In genomic region chr16:24394211-24394991, GRCm38 (mm10) we compare ENCODE assay signal across 8 mouse cellular contexts. TPM values are rescaled to one million over a fixed set of nuclear protein-coding genes. Genes with fewer than 3 reads are reported as not detected.
DNase-seq lines count a peak whose midpoint lies in the region; ATAC-seq and TF ChIP-seq lines count a peak whose summit lies in the region.

No protein-coding gene starts in this region.

- H3K4me2 ChIP-seq in forebrain, postnatal 0 days (ENCODE audit: low read depth), result peak overlapping the region; percentile 82
- peak overlapping the region; percentile 93 for H3K4me2 ChIP-seq in hindbrain, embryonic 15.5 days
- H3K4me2 ChIP-seq in liver, embryonic 11.5 days, result peak overlapping the region; percentile 84

- no peaks in the 10 kb centered on the region for H3K9me3 ChIP-seq in E14TG2a.4 (ENCODE audit: low read length)
- H3K9me3 ChIP-seq in forebrain, postnatal 0 days (ENCODE audit: low read length), result no peaks in the 10 kb centered on the region
- H3K9me3 ChIP-seq in hindbrain, embryonic 15.5 days, result no peaks in the 10 kb centered on the region
- H3K9me3 ChIP-seq in liver, embryonic 11.5 days (ENCODE audit: control insufficient read depth, low read length), result no peaks in the 10 kb centered on the region

- TF ChIP-seq POLR2A in olfactory bulb, adult 2 months (IDR thresholded peaks at IDR 0.05; ENCODE audit: insufficient read depth, low read depth, low read length), result no peak

- H3K27ac ChIP-seq in forebrain, postnatal 0 days (ENCODE audit: low read depth, low read length), result peak overlapping the region; percentile 82; the same call in 1 of the 2 replicates
- H3K27ac ChIP-seq in hindbrain, embryonic 15.5 days (replicated peaks), result peak overlapping the region; percentile 88; the same call in 1 of the 2 replicates
- H3K27ac ChIP-seq in liver, embryonic 11.5 days (ENCODE audit: low read depth, low read length), result peak overlapping the region; percentile 94
- H3K27ac ChIP-seq in olfactory bulb, adult 2 months (ENCODE audit: insufficient read depth, low read depth, low read length), result no peak overlapping the region

- no peak for ATAC-seq in forebrain, postnatal 0 days
- ATAC-seq in hindbrain, embryonic 15.5 days (ENCODE audit: low FRiP score, low read depth), result no peak
- no peak for ATAC-seq in liver, embryonic 11.5 days (replicated peaks; ENCODE audit: low FRiP score)

- no peaks in the 10 kb centered on the region for H3K36me3 ChIP-seq in E14TG2a.4 (ENCODE audit: insufficient read depth, low read length)
- no peaks in the 10 kb centered on the region for H3K36me3 ChIP-seq in forebrain, postnatal 0 days (ENCODE audit: insufficient read depth)
- no peaks in the 10 kb centered on the region for H3K36me3 ChIP-seq in hindbrain, embryonic 15.5 days
- H3K36me3 ChIP-seq in liver, embryonic 11.5 days (ENCODE audit: control insufficient read depth, insufficient read depth, low read length), result no peaks in the 10 kb centered on the region

- peak overlapping the region; percentile 86 for H3K4me3 ChIP-seq in E14TG2a.4 (replicated peaks; ENCODE audit: low read length)
- peak overlapping the region; percentile 83 for H3K4me3 ChIP-seq in forebrain, postnatal 0 days (ENCODE audit: low read depth, low read length)
- peak overlapping the region; percentile 85 for H3K4me3 ChIP-seq in hindbrain, embryonic 15.5 days
- H3K4me3 ChIP-seq in liver, embryonic 11.5 days (ENCODE audit: low read depth, low read length), result peak overlapping the region; percentile 82
- H3K4me3 ChIP-seq in olfactory bulb, adult 2 months (ENCODE audit: insufficient read depth, low read depth, low read length), result peak overlapping the region; percentile 71

- WGBS in forebrain, postnatal 0 days, result 20% methylated on average over 18 of the region's 18 CpGs
- WGBS in hindbrain, embryonic 15.5 days, result 13% methylated on average over 18 of the region's 18 CpGs
- WGBS in liver, embryonic 11.5 days, result 14% methylated on average over 18 of the region's 18 CpGs
- 44% methylated on average over 18 of the region's 18 CpGs for WGBS in olfactory bulb, adult 2 months

- peaks cover 12% of the 10 kb centered on the region for H3K27me3 ChIP-seq in E14TG2a.4 (ENCODE audit: insufficient read depth, low read length)
- no peaks in the 10 kb centered on the region for H3K27me3 ChIP-seq in forebrain, postnatal 0 days (ENCODE audit: insufficient read depth, low read length)
- H3K27me3 ChIP-seq in hindbrain, embryonic 15.5 days, result no peaks in the 10 kb centered on the region
- H3K27me3 ChIP-seq in liver, embryonic 11.5 days (replicated peaks; ENCODE audit: control insufficient read depth, insufficient read depth, low read length), result peaks cover 10% of the 10 kb centered on the region; the same call in 1 of the 2 replicates

- DNase-seq in adrenal gland, adult 8-10 months, result peak; percentile 38
- DNase-seq in forebrain, postnatal 0 days, result peak; percentile 7
- DNase-seq in liver, embryonic 11.5 days (ENCODE audit: low spot score), result peak; percentile 48
- DNase-seq in left cerebral cortex, adult 11 months (ENCODE audit: low spot score), result no peak
- no peak for DNase-seq in urinary bladder, postnatal 4 days (ENCODE audit: low spot score in 2 of 2)

- peaks cover 60% of the 10 kb centered on the region for H3K4me1 ChIP-seq in E14TG2a.4 (replicated peaks; ENCODE audit: low read depth, low read length)
- no peaks in the 10 kb centered on the region for H3K4me1 ChIP-seq in forebrain, postnatal 0 days (ENCODE audit: insufficient read depth)
- H3K4me1 ChIP-seq in hindbrain, embryonic 15.5 days (replicated peaks), result peaks cover 22% of the 10 kb centered on the region
- peaks cover 10% of the 10 kb centered on the region; the same call in 1 of the 2 replicates for H3K4me1 ChIP-seq in liver, embryonic 11.5 days (replicated peaks; ENCODE audit: control insufficient read depth, insufficient read depth, low read length)
- H3K4me1 ChIP-seq in olfactory bulb, adult 2 months (ENCODE audit: control insufficient read depth, insufficient read depth, low read length), result peaks cover 16% of the 10 kb centered on the region; the same call in 1 of the 2 replicates

- no peak for TF ChIP-seq CTCF in E14TG2a.4 (conservative IDR thresholded peaks at IDR 0.05; ENCODE audit: low read length)
- no peak for TF ChIP-seq CTCF in forebrain, postnatal 0 days (IDR thresholded peaks at IDR 0.05; ENCODE audit: low read depth)
- TF ChIP-seq CTCF in olfactory bulb, adult 2 months (IDR thresholded peaks at IDR 0.05; ENCODE audit: insufficient read depth, low read depth, low read length), result no peak

- peak overlapping the region; percentile 75 for H3K9ac ChIP-seq in forebrain, postnatal 0 days
- peak overlapping the region; percentile 75 for H3K9ac ChIP-seq in hindbrain, embryonic 15.5 days
- H3K9ac ChIP-seq in liver, embryonic 11.5 days (ENCODE audit: low read depth, low read length), result peak overlapping the region; percentile 78

RNA-seq across cellular contexts. Expression of gene Lpp, which starts 1.1 kb away (rescaled TPM):
- total RNA-seq in adrenal gland, adult 8-10 months (2022), result 10 to 100 TPM; 54.0 to 80.8 (median 65.0) TPM
- 6.0 and 9.4 TPM in 2 replicates for total RNA-seq in forebrain, postnatal 0 days (2014; rRNA removed)
- polyA plus RNA-seq in forebrain, postnatal 0 days (2015; fragmentation: Nextera tagmentation; extraction: Ambion mirVana), result 2.6 and 6.2 TPM in 2 replicates
- polyA plus RNA-seq in hindbrain, embryonic 15.5 days (2015; fragmentation: Nextera tagmentation; extraction: Ambion mirVana), result 11.4 and 11.5 TPM in 2 replicates
- polyA plus RNA-seq in liver, embryonic 11.5 days (2014; fragmentation: Nextera tagmentation; extraction: Ambion mirVana), result 19.5 and 21.2 TPM in 2 replicates
- 29.5 TPM in 1 of 2 replicates, not detected in the other for polyA plus RNA-seq in olfactory bulb, adult 2 months (2012; ENCODE audit: insufficient read depth, insufficient read length, low replicate concordance, missing spikeins)

Comparison
In these comparisons a context has a peak if more than half of its experiments do, and no peak if none do; other contexts are left out.
1. DNase-seq: peak in adrenal gland, adult 8-10 months (single experiment), forebrain, postnatal 0 days (single experiment) and liver, embryonic 11.5 days (single experiment); none in left cerebral cortex, adult 11 months (single experiment) and urinary bladder, postnatal 4 days (0 of 2).
2. Peak in every context shown above with its lines, with median percentiles within 50 percentile points of each other: H3K4me3 ChIP-seq, H3K4me2 ChIP-seq and H3K9ac ChIP-seq.